Mouse (Mus musculus): ENCODE measurements at regions not wholly inside any gene's neighbourhood (a gene's known extent, or its start where the extent isn't known, plus 50 kb on each side); places are given as distances from the start of the nearest gene placed in this dataset.
A peak's percentile ranks its signal among the peaks of the same experiment; 100 is the strongest.
"Not testable (repeated sequence)": the region's sequence is repeated elsewhere in the genome, so short reads cannot be mapped to it uniquely, and the experiment has no call there.

DNA sequence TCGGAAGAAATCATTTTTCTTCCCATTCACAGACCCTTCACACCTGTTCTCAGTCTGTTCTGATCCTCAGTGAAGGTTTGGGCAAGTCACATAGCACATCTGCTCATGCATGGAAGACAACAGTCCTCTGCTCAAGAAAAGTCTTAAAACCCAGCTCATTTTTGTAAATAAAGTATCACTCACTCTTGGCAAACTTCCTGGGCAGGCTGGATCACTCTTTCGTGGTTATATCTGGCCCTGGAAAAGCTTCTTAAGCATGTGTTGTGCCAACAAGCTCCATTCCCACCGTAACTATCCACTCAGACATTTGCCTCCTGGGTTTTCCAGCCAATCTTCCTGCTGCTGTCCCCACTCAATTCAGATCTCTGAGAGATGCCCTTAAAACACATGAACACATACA lies 103.2 kb upstream of the Cep85l start:
- intact Hi-C loops (cut with DNase I), result no loop called here
- no peak for DNase-seq

DNA sequence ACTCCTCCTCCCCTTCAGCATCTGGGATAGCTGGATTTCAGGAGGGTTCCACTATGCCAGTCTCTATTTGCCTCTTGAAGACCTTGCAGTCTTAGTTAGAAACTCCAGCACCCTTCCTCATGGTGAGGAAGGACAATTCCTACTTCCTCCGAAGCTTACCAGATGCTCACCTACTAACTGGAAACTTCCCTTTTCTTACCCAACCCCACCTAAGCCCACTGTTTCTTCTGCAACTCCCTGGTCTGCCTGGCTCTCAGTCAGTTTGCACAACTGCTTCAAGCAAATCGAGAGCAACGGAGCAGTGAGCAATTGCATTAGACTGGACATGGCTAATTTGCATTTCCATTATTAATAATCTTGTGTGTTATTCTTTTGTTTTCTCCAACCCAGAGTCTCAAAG lies 90.5 kb upstream of the Cep85l start:
- DNase-seq, result no peak
- intact Hi-C loops (cut with DNase I), result loop anchor here (2.0 kb wide), 1 partner anchor 33 kb away; no protein-coding TSS in a partner anchor

DNA sequence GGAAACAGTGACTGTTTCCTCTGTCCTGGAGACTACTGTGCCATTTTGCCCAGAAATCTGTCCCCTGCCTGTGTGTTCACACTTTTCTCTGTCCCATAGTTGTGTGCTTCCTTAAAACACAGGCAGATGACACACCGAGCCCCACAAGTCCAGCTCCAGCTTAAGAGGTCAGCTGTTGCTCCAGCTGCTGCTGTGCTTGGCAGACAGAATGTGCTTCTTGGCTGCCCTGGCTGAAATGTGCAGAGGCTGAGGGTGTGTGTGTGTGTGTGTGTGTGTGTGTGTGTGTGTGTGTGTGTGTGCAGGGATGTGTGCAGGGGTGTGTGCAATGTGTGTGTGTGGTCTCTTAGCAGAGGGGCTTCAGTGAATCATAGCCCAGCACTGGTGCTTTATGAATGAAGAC lies 89.9 kb upstream of the Cep85l start:
- peak; percentile 61 to 63 for DNase-seq
- intact Hi-C loops (cut with DNase I), result loop anchor here (2.0 kb wide), 1 partner anchor 33 kb away; no protein-coding TSS in a partner anchor

DNA sequence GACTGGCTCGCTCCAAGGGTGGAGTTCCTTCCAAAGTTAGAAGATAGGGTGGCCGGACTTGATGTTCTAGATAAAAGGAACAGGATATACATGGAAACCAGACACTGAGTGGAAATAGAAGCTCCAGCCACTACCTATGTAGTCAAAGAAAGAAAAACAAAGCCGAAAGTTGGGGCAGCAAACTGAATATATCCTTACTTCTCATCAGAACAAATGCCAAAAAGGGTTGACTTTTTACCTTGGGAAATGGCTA lies 88.5 kb upstream of the Cep85l start:
- intact Hi-C loops (cut with DNase I), result no loop called here
- DNase-seq, result no peak

DNA sequence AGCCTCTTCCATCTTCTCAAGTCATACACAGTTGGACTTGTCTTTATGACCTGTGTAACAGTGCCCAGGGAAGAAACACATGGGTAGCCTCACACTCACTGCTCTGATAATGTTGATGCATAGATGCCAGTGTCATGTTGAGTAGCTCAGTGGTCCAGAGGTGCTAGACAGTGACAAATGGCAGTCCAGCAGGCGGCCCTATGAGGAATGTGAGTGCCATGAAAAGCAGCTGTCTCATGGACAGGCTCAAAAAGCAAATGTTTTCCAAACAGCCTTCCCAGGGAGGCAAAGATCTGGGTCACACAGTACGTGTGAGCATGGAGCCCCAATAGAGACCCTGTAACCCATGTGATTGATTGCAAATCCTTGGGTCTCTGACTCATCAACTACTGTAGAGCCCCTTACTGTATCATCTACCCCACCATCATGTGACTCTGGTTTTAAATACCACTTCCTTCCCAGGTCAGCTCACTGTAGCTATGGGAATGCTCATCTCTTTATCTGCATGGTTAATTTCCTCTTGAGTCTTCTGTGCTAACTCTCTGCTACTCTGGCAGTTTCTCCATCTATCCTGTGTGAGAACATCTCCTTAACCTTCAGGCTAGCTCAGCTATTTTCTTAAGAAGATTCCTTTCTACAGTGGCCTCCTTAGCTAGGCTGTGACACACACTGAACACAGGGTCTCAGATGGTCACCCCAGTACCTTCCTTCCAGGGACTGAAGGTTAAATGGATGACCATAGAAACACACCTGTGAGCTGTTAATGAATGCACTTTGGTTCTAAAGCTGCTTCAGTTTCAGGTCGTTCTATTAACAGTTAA lies 87.9 kb upstream of the Cep85l start:
- intact Hi-C loops (cut with DNase I), result loop anchor here (2.0 kb wide), 1 partner anchor 41 kb away; no protein-coding TSS in a partner anchor
- peak in 1 of 2 experiments; percentile 11 for DNase-seq

DNA sequence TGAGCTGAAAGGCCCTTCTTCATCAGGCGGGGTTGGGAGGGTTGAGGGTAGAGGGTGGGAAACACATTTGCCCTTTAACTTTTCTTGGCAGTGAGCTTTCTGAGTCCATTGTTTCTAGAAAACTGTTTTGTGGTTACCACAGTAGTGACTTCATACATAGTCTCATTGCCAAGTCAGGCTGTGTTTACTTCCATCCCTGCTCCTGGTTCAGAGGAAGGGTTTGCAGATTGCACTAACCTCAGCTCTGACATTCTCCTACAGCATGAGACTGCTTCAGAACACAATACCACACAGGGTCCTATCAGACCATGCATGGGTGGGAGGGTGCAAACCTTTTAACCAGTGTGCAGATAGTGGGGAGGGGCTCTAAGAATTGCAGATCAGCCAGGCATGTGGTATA lies 87.1 kb upstream of the Cep85l start:
- intact Hi-C loops (cut with DNase I), result loop anchor here (2.0 kb wide), 1 partner anchor 42 kb away; no protein-coding TSS in a partner anchor
- peak; percentile 40 to 58 for DNase-seq

DNA sequence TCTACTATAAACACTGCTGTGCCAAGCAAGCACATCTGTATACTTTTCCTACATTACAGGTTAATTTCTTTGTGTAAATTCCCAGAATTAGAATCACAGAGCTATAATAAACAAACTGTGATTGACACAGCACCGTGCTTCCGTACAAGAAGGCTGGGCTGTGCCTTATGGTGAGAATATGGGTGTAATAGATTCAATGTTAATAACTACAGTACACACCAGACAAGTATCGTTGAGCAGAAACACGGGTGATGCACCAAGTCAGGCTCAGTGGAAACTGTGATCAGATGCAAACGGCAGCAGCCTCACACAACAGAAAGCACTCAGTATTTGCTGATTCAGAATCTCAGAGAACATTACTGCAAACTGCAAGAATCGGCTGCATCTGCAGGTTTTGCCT lies 86.5 kb upstream of the Cep85l start:
- DNase-seq, result no peak
- intact Hi-C loops (cut with DNase I), result loop anchor here (2.0 kb wide), 1 partner anchor 43 kb away; no protein-coding TSS in a partner anchor

DNA sequence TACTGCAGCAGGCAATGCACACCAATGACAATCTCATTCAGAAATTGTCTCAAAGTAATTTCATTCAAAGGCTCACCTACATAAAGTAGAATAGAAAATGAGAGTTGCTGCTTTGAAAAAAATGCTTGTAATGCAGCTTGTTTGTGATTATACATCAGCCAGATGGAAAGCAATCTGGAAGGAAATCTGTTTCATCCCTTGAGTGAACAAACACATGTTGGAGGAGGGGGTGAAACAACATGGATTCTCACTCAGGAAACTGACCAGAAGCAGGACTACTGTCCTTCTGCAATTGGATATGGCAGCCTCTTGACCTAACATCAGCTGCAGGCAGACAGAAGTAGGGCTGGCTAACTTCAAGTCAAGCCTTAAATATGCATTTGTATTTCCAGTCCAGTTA lies 84.8 kb upstream of the Cep85l start:
- intact Hi-C loops (cut with DNase I), result loop anchor here (2.0 kb wide), 1 partner anchor 86 kb away; the partner anchor contains the start of gene Cep85l
- DNase-seq, result no peak

DNA sequence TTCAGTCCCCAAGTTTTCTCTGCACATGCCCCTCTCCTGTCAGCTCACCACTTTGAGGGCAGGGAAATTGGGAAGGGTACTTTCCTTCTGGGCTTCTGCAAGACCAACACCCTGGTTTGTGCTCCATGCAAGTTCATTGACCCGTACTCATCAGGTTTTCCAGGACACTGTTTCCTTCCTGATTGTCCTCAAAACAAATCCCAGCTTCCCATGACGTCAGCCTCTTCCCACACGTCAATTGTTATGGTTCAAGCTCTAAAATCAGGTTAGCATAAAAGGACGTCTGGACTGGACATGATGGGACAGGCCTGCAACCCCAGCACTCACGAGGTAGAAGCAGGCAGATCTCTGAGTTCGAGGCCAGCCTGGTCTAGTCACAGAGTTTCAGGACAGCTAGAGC lies 84.3 kb upstream of the Cep85l start:
- intact Hi-C loops (cut with DNase I), result loop anchor here (2.0 kb wide), 1 partner anchor 85 kb away; the partner anchor contains the start of gene Cep85l
- DNase-seq, result peak in 1 of 2 experiments; percentile 31

DNA sequence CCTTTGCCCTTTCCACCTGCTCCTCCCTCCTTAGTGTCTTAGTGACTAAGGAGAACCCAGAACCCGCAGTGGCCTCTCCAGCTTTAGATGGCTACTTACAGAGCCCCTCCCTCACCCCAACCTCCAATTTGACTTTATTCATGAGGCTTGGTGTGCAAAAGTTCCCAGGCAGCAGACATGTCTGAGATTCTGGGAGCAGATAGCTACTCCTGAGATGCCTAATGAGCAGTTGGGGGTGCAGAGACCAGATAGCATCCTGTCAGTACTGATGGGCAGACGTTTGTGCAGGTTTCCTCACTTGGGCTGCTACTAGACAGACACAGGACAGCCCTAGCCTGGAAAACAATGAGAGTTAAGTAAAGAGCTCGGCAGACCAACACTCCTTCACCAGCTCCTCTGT lies 83.7 kb upstream of the Cep85l start:
- no peak for DNase-seq
- intact Hi-C loops (cut with DNase I), result loop anchor here (2.0 kb wide), 1 partner anchor 27 kb away; no protein-coding TSS in a partner anchor

DNA sequence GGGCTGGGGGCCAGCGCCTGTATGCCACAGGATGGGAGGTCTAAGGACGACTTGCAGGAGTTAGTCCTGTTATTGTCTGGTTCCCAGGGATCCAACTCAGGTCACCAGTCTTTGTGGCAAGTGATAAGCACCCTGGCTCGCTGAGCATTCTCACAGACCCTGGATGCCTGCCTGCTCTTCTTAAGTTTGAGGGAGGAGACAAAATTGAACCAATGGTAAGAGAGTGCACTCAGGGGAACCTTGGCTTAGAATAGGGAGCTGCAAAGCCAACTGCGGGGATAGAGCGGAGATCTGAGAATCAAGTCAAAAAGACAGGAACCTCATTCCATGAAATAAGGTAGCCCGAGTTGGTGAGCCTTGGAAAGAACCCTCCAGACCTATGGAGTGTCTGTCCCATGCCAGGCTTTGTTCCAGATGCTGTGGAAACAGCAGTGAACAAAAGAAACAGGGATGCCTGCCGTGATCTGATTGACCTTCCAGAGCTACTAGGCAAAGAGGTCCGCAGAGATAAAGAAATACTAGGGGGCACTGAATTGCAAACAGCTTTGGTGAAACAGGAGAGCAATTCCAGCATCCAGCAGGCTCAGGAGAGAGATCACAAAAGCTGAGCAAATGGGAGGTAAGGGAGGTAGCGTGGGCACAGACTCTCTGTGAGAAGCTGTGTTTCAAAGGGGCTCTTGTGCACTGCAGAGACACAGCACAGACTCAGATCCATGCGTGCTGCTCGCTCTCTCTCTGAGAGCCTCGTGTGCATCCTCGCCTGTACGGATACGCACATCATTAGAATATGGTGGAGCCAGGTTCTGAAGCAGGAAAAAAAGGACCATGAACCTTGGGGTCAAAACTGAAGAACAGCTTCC lies 82.9 kb upstream of the Cep85l start:
- intact Hi-C loops (cut with DNase I), result loop anchor here (2.0 kb wide), 1 partner anchor 26 kb away; no protein-coding TSS in a partner anchor
- peak; percentile 71 to 77 for DNase-seq

DNA sequence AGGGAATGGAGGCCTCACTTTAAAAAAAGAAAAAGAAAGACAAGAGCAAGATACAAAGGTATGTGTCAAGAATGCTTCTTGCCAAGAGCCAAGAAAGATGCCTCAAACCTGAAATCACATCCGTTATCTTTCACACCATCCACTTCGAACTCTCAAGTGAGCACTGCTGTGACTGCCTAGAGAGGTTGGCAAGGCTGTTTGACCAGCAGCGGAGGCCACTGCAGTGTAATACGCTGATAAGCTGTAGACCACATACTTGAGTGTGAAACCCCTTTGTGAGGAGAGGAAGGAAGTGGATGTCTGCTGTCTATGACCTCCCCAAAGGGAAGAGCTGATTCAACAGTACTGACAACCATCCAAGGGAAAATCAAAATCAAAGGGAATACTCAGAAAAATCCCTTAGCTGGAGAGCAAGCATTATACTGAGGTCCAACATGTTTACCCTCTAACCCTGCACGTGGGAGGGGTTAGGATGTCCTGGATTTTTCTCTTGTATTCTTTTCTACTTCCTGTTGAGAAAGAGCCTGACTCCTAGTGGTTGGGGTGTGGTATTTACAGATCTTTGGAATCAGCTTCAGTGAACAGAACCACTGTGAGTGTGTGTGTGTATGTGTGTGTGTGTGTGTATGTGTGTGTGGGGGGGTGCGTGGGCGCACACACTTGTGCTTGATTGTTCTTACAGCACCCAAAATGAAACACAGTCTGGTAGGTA lies 81.5 kb upstream of the Cep85l start:
- DNase-seq, result no peak
- intact Hi-C loops (cut with DNase I), result no loop called here

DNA sequence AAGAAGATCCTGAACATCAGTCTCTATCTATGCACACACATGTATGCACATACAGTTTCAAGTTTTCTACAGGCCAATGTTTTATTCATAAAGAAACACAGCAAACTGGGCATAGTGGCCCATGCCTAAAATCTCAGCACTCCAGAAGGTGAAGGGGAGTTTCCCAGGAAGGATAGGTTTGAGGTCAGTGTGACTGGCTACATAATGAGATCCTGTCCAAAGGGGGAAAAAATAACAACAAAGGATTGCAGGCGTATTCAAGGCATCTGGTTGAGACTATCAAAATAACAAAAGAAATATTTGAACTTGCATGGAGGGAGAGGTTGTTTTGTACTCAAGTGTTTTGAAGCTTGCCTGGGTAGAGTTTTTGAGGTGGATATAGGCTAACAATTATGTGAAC lies 80.0 kb upstream of the Cep85l start:
- intact Hi-C loops (cut with DNase I), result not testable (repeated sequence)

DNA sequence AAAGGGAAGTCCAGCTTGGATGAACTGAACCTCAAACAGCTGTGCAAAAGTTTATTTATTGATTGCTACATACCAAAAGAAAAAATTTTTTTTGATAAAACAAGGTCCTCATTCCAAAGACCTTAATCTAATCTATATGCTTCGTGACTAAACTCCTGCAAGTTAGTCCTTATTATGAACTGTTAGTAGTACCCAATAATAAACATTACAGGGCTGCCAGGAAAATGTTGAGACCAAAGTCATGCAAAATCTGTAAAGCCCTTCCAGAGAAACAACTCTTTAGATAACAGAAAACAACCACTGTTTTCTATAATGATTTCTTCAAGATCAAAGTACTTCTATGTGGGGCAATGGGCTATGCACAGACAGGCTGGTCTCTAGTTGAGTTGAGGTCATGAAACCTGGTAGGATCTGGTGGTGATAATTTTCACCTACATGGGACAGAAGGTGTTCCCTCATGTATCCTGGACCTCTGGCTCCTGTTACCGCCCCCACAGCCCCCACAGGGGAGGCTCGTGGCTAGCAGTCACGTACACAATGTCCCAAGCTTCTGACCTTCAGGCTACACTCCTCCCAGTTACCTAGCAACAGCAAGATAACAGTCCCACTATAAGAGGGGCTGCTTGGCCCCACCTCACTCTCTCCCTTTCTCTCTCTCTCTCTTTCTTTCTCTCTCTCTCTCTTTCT lies 76.4 kb upstream of the Cep85l start:
- intact Hi-C loops (cut with DNase I), result no loop called here
- DNase-seq, result no peak

More for the DNA sequence above, 80.0 kb upstream of the Cep85l start:
- not testable (repeated sequence) for DNase-seq

DNA sequence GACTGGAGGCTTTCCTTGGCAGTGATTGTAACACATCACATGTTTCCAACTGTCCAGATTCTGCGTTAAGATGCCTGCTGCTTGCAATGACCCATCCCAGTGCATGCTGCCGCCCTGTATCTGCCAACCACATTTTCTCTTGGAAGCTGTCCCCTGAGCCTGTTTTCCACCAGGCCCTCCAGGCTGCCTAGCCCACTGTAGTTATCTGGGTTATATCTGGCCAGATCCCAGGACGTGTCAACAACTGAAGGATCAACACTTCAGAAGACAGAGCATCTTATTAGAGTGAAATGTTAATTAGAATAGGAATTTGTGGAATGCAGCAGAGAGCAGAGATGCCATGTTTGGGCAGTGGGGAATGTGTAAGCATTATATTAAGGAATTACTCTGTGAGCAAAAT lies 65.0 kb upstream of the Cep85l start:
- intact Hi-C loops (cut with DNase I), result no loop called here
- no peak for DNase-seq

DNA sequence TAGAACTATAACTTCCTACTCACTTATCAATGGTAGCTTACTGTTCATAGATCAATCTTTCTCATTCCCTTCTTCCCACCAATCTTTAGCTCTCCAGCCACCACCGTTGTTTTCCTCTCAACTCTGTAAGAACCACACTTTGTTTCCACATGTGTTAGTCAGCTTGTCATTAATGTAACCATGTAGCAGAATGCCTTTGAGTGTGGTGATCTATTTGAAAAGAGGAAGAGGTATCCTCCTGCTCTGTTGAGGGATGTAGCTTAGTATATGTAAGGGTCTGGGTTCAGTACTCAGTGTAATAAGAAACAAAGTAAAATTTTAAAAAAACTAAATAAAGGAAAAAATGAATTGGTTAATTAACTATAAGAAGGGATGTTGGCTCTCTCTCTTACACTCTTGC lies 63.7 kb upstream of the Cep85l start:
- intact Hi-C loops (cut with DNase I), result no loop called here
- no peak for DNase-seq

DNA sequence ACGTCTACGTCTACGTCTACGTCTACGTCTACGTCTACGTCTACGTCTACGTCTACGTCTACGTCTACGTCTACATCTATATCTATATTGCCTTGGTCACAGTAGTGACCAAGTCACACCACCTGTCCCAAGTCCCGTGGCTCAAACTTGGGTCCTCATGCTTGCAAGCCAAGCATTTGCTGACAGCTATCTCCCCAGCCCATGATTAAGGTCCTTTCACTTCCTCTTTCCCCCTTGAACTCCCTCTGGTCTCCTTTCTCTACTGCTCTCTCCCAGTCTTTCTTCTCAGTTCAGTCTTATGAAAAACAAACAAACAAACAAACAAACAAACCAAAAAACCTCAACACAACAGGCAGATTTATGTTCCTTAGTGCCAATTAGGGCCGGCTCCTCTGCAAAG lies 63.2 kb upstream of the Cep85l start:
- intact Hi-C loops (cut with DNase I), result no loop called here
- no peak for DNase-seq

DNA sequence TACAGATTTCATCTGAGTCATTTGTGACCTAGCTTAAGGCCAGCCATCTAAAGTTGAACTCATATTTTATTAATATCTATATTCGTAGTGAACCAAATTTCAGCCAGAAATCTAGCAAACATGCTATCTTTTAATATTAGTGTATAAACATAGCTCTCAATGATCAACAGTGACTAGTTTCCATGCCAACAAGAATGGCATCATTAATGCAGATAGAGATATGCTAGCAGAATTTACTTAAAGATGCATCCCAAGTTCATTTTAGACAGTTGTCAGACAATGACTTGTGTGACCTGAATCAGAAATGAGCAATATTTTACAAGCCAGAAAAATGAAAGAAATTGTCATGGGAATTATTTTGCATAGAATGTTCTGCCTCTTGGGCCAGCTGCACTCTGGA lies 60.5 kb upstream of the Cep85l start:
- DNase-seq, result no peak
- intact Hi-C loops (cut with DNase I), result no loop called here

DNA sequence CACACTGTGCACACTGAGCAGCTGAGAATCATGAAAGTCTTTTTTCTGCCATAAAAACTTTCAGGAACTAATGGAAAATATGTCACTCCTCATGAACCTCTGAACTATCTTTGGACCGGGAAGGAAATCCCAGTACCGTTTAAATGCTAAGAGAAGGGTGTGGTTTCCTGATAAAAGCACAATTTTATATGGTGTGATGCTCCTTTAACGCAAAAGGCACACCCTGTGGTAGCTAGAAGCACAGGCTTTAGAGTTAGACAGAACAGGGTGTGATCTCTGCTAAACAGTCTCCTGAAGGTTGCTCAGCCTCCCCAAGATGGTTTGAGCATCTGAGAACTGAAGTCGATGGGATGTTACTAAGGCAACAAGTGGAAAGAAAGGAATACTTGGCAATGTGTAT lies 58.6 kb upstream of the Cep85l start:
- no peak for DNase-seq
- intact Hi-C loops (cut with DNase I), result loop anchor here (2.0 to 5.0 kb wide), 2 partner anchors 41 to 66 kb away; no protein-coding TSS in a partner anchor

DNA sequence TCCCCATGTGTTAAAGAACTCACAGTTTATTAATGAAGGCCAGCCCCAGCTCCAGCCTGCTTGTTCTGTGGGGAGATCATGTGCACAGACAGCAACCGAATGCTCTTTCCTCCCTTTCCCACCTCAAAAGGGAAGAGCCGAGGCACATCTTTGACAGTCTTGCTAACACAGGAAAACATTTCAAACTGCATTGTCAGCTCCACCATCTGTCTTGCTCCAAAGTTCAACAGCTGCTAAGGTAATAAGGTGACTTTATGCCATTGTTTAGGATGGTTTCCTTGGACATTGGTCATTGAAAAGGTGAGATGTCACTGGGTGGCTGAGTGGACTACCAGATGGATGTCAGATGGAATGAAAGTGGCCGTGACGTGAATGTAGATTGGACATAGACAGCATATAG lies 58.0 kb upstream of the Cep85l start:
- intact Hi-C loops (cut with DNase I), result loop anchor here (2.0 to 5.0 kb wide), 3 partner anchors 25 to 67 kb away; no protein-coding TSS in a partner anchor
- DNase-seq, result no peak

All from heart, postnatal 36 days (tissue).